Mouse (Mus musculus): ENCODE measurements around the gene Rtp4. TPM values are rescaled to one million over a fixed set of nuclear protein-coding genes. Genes with fewer than 3 reads are reported as not detected.

Rtp4 gene
- polyA plus RNA-seq, 1 experiment from 2014 or later: 3.1 TPM

- Histone ChIP-seq H3K36me3 (ENCODE audit: control insufficient read depth, insufficient read depth, low read length) (no peaks in the 10 kb centered on the region), H3K27ac (ENCODE audit: low read depth, low read length) (no peak overlapping the region), H3K4me2 (replicated peaks; ENCODE audit: low read depth, low read length) (no peak overlapping the region), H3K27me3 (ENCODE audit: control insufficient read depth, insufficient read depth, low read length) (no peaks in the 10 kb centered on the region), H3K9ac (ENCODE audit: low read depth, low read length) (no peak overlapping the region), H3K9me3 (ENCODE audit: control insufficient read depth, low read length) (no peaks in the 10 kb centered on the region), H3K4me3 (ENCODE audit: low read depth, low read length) (no peak overlapping the region), H3K4me1 (replicated peaks; ENCODE audit: control insufficient read depth, insufficient read depth, low read length) (no peaks in the 10 kb centered on the region; the same call in 1 of the 2 replicates)
- ATAC-seq (ENCODE audit: low FRiP score) (no peak), DNase-seq (ENCODE audit: low spot score) (no peak)
- WGBS: 70% methylated on average over 4 of the region's 4 CpGs
Observed at GRCm38 (mm10) chr16:23492783-23493182, 27.3 kb upstream of the Rtp4 start.

DNA sequence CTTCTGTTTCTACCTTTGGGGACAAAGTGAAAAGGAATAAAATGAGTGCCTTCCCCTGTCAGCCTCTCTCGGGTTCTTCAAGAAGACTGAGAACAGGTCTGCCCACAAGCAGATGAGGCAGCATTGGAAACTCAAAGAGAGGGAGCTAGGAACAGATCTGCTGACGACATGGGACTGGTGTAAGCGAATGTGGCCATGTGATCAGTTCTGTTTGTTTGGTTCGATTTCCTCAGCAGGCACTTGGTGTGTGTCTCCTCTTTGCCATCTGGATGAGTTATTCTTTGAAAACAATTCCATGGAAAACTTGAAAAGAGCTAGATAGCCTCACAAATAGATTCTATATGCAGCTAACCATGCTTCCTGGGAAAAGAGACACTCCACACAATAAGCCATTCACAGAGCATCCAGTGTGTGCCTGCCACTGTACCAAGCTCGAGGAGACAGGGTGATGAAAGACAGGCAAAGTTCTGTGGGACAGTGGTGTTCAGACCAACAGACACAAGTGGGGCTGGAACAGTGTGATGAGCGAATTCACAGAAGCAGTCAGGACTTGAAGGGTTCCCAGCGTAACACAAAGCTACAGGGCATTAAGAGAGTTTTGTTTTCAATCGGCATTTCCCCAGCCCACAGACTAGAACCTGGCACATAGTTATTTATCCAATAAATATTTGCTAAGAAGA lies 23.7 kb upstream of the Rtp4 start:
- no peak for DNase-seq (ENCODE audit: low spot score)
- 0 out of 2 replicates have a peak, but pooled peaks have one; percentile 58 for ATAC-seq (ENCODE audit: low FRiP score)
- no peaks in the 10 kb centered on the region for H3K9me3 ChIP-seq (ENCODE audit: control insufficient read depth, low read length)
- no peak overlapping the region for H3K9ac ChIP-seq (ENCODE audit: low read depth, low read length)
- H3K36me3 ChIP-seq (ENCODE audit: control insufficient read depth, insufficient read depth, low read length): no peaks in the 10 kb centered on the region
- peaks cover 4% of the 10 kb centered on the region for H3K4me1 ChIP-seq (replicated peaks; ENCODE audit: control insufficient read depth, insufficient read depth, low read length)
- 63% methylated on average over 8 of the region's 8 CpGs for WGBS
- no peak overlapping the region for H3K4me3 ChIP-seq (ENCODE audit: low read depth, low read length)
- no peaks in the 10 kb centered on the region for H3K27me3 ChIP-seq (ENCODE audit: control insufficient read depth, insufficient read depth, low read length)
- H3K4me2 ChIP-seq (replicated peaks; ENCODE audit: low read depth, low read length): no peak overlapping the region
- H3K27ac ChIP-seq (ENCODE audit: low read depth, low read length): no peak overlapping the region

DNA sequence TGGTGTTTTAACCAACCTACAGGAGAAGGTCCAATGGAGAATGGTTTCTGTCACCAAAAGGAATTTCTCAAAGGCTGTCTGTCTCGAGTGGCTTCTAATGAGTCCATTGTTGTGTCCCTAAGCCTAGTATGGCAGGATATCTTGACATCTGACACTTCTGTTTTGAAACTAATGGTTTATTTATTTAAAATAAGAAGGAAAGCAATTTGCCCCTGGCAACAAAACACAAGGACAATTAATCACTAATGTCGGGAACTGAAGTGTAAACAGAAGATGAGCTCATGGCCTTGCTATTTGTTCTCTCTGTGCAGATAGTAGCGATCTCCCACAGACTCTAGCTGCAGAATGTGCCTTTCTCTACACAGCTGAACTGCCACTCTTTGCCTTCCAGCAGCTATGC lies 22.7 kb upstream of the Rtp4 start:
- Histone ChIP-seq H3K9me3 (ENCODE audit: control insufficient read depth, low read length) (no peaks in the 10 kb centered on the region), H3K36me3 (ENCODE audit: control insufficient read depth, insufficient read depth, low read length) (no peaks in the 10 kb centered on the region), H3K4me2 (replicated peaks; ENCODE audit: low read depth, low read length) (no peak overlapping the region), H3K27ac (ENCODE audit: low read depth, low read length) (no peak overlapping the region), H3K4me1 (replicated peaks; ENCODE audit: control insufficient read depth, insufficient read depth, low read length) (peaks cover 4% of the 10 kb centered on the region), H3K27me3 (ENCODE audit: control insufficient read depth, insufficient read depth, low read length) (no peaks in the 10 kb centered on the region), H3K4me3 (ENCODE audit: low read depth, low read length) (no peak overlapping the region), H3K9ac (ENCODE audit: low read depth, low read length) (no peak overlapping the region)
- DNase-seq (ENCODE audit: low spot score): peak; percentile 47
- peak; percentile 80 for ATAC-seq (ENCODE audit: low FRiP score)
- WGBS: 7% methylated on average over 3 of the region's 3 CpGs

- Histone ChIP-seq H3K27me3 (ENCODE audit: control insufficient read depth, insufficient read depth, low read length) (no peaks in the 10 kb centered on the region), H3K4me1 (replicated peaks; ENCODE audit: control insufficient read depth, insufficient read depth, low read length) (peaks cover 4% of the 10 kb centered on the region), H3K36me3 (ENCODE audit: control insufficient read depth, insufficient read depth, low read length) (no peaks in the 10 kb centered on the region), H3K9ac (ENCODE audit: low read depth, low read length) (no peak overlapping the region), H3K4me3 (ENCODE audit: low read depth, low read length) (no peak overlapping the region), H3K4me2 (replicated peaks; ENCODE audit: low read depth, low read length) (no peak overlapping the region), H3K27ac (ENCODE audit: low read depth, low read length) (no peak overlapping the region), H3K9me3 (ENCODE audit: control insufficient read depth, low read length) (no peaks in the 10 kb centered on the region)
- ATAC-seq (ENCODE audit: low FRiP score): peak; percentile 43; the same call in 1 of the 2 replicates
- DNase-seq (ENCODE audit: low spot score): no peak
- 64% methylated on average over 1 of the region's 1 CpGs for WGBS
Observed at GRCm38 (mm10) chr16:23497881-23498280, 22.2 kb upstream of the Rtp4 start.

- no peak overlapping the region for H3K4me3 ChIP-seq (ENCODE audit: low read depth, low read length)
- no peak for ATAC-seq (ENCODE audit: low FRiP score)
- 74% methylated on average over 7 of the region's 7 CpGs for WGBS
- no peak overlapping the region for H3K4me2 ChIP-seq (replicated peaks; ENCODE audit: low read depth, low read length)
- no peak for DNase-seq (ENCODE audit: low spot score)
- no peak overlapping the region for H3K9ac ChIP-seq (ENCODE audit: low read depth, low read length)
- no peaks in the 10 kb centered on the region for H3K36me3 ChIP-seq (ENCODE audit: control insufficient read depth, insufficient read depth, low read length)
- peaks cover 4% of the 10 kb centered on the region for H3K4me1 ChIP-seq (replicated peaks; ENCODE audit: control insufficient read depth, insufficient read depth, low read length)
- no peak overlapping the region for H3K27ac ChIP-seq (ENCODE audit: low read depth, low read length)
- no peaks in the 10 kb centered on the region for H3K27me3 ChIP-seq (ENCODE audit: control insufficient read depth, insufficient read depth, low read length)
- H3K9me3 ChIP-seq (ENCODE audit: control insufficient read depth, low read length): no peaks in the 10 kb centered on the region
Observed at GRCm38 (mm10) chr16:23498691-23499131, 21.4 kb upstream of the Rtp4 start.

DNA sequence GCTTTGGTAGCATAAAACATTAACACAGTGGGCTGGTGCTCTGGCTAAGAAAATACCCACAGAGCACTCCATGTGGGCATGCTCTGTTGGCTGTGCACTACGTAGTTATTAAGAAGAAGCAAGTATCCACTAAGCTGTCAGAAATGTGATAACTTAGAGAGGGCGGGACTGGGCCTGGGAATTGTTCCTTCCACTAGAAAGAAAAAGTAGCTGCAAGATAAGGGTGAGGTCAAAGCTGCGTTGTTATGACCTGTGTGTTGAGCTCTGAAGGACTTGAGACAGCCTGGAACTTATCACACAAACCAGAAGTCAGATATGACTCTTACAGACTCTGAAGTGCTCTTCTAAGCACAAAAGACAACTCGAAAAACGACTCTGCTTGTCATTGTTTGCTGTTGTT lies 19.5 kb upstream of the Rtp4 start:
- no peak overlapping the region for H3K4me3 ChIP-seq (ENCODE audit: low read depth, low read length)
- WGBS: 77% methylated on average over 5 of the region's 5 CpGs
- ATAC-seq (ENCODE audit: low FRiP score) (no peak), DNase-seq (ENCODE audit: low spot score) (no peak)
- H3K36me3 ChIP-seq (ENCODE audit: control insufficient read depth, insufficient read depth, low read length): no peaks in the 10 kb centered on the region
- H3K9ac ChIP-seq (ENCODE audit: low read depth, low read length): no peak overlapping the region
- no peaks in the 10 kb centered on the region for H3K27me3 ChIP-seq (ENCODE audit: control insufficient read depth, insufficient read depth, low read length)
- H3K27ac ChIP-seq (ENCODE audit: low read depth, low read length): no peak overlapping the region
- no peak overlapping the region for H3K4me2 ChIP-seq (replicated peaks; ENCODE audit: low read depth, low read length)
- no peaks in the 10 kb centered on the region for H3K9me3 ChIP-seq (ENCODE audit: control insufficient read depth, low read length)
- H3K4me1 ChIP-seq (replicated peaks; ENCODE audit: control insufficient read depth, insufficient read depth, low read length): peaks cover 7% of the 10 kb centered on the region

DNA sequence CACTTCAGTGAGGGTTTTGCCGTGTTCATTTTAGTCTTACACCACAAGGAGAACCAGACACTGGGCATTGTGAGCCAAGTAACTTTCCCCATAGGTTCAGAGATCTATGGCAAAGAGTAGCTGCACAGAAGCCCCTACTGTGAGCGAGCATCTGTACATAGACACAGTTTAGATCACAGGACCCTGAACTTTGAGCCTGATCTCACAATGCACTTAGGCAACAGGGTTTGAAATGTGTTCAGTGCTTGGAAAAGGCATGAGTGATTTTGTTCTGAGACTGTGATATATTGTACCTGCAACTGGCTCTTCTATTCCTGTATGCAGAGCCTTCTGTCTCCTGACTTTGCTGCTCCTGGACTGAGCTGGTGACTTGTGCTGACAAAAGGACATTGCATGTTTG lies 18.8 kb upstream of the Rtp4 start:
- Histone ChIP-seq H3K4me3 (ENCODE audit: low read depth, low read length) (no peak overlapping the region), H3K9me3 (ENCODE audit: control insufficient read depth, low read length) (no peaks in the 10 kb centered on the region), H3K9ac (ENCODE audit: low read depth, low read length) (no peak overlapping the region), H3K36me3 (ENCODE audit: control insufficient read depth, insufficient read depth, low read length) (no peaks in the 10 kb centered on the region), H3K4me1 (replicated peaks; ENCODE audit: control insufficient read depth, insufficient read depth, low read length) (peaks cover 12% of the 10 kb centered on the region), H3K27ac (ENCODE audit: low read depth, low read length) (no peak overlapping the region), H3K4me2 (replicated peaks; ENCODE audit: low read depth, low read length) (no peak overlapping the region), H3K27me3 (ENCODE audit: control insufficient read depth, insufficient read depth, low read length) (no peaks in the 10 kb centered on the region)
- no peak for ATAC-seq (ENCODE audit: low FRiP score)
- WGBS: 95% methylated on average over 2 of the region's 2 CpGs
- DNase-seq (ENCODE audit: low spot score): no peak

GRCm38 (mm10) chr16:23502478-23502877 lies 17.6 kb upstream of the Rtp4 start:
- whole genome bisulfite sequencing: 78% methylated on average over 3 of the region's 3 CpGs
- Histone ChIP-seq H3K4me3 (ENCODE audit: low read depth, low read length) (no peak overlapping the region), H3K27me3 (ENCODE audit: control insufficient read depth, insufficient read depth, low read length) (no peaks in the 10 kb centered on the region), H3K9ac (ENCODE audit: low read depth, low read length) (no peak overlapping the region), H3K36me3 (ENCODE audit: control insufficient read depth, insufficient read depth, low read length) (no peaks in the 10 kb centered on the region), H3K27ac (ENCODE audit: low read depth, low read length) (no peak overlapping the region), H3K9me3 (ENCODE audit: control insufficient read depth, low read length) (no peaks in the 10 kb centered on the region), H3K4me2 (replicated peaks; ENCODE audit: low read depth, low read length) (no peak overlapping the region), H3K4me1 (replicated peaks; ENCODE audit: control insufficient read depth, insufficient read depth, low read length) (peaks cover 12% of the 10 kb centered on the region)
- no peak for ATAC-seq (ENCODE audit: low FRiP score)
- DNase-seq (ENCODE audit: low spot score): no peak

- H3K27ac ChIP-seq (ENCODE audit: low read depth, low read length): no peak overlapping the region
- no peak overlapping the region for H3K9ac ChIP-seq (ENCODE audit: low read depth, low read length)
- WGBS: 74% methylated on average over 4 of the region's 4 CpGs
- no peaks in the 10 kb centered on the region for H3K9me3 ChIP-seq (ENCODE audit: control insufficient read depth, low read length)
- H3K36me3 ChIP-seq (ENCODE audit: control insufficient read depth, insufficient read depth, low read length): no peaks in the 10 kb centered on the region
- no peak for ATAC-seq (ENCODE audit: low FRiP score)
- H3K4me3 ChIP-seq (ENCODE audit: low read depth, low read length): no peak overlapping the region
- H3K27me3 ChIP-seq (ENCODE audit: control insufficient read depth, insufficient read depth, low read length): no peaks in the 10 kb centered on the region
- DNase-seq (ENCODE audit: low spot score): no peak
- H3K4me2 ChIP-seq (replicated peaks; ENCODE audit: low read depth, low read length): no peak overlapping the region
- peaks cover 11% of the 10 kb centered on the region for H3K4me1 ChIP-seq (replicated peaks; ENCODE audit: control insufficient read depth, insufficient read depth, low read length)
Observed at GRCm38 (mm10) chr16:23503351-23503750, 16.7 kb upstream of the Rtp4 start.
